Mouse (Mus musculus) erythroblast, adult 5-6 weeks (primary cell): ENCODE data around the gene Hecw2. TPM values are rescaled to one million over a fixed set of nuclear protein-coding genes. Genes with fewer than 3 reads are reported as not detected.

Experiments
- total RNA-seq, 2 experiments: library from RNA; stranded (forward) in 1 of 2; stranded (reverse) in 1 of 2; fragments of 150-400 nt in 1 of 2; fragments of 200-764, 138-1000 nt in 1 of 2; gene quantifications; 2 replicates each; pipeline versions ENCODE4 v1.2.3 to v1.2.4; 2015 to 2017; ENCODE audit warnings: low replicate concordance in 2 of 2

Gene Hecw2
- total RNA-seq, 2 experiments from 2014 or later = 0.09 TPM; not detected in 1

Other genes with a start within 250 kb of the Hecw2 start
- gene Ccdc150, start 55.5 kb upstream of the Hecw2 start, total RNA-seq (2015; ENCODE audit: low replicate concordance) = not detected in 2 replicates
- not detected in 2 replicates for gene Ccdc150, start 55.5 kb upstream of the Hecw2 start, total RNA-seq (2017; ENCODE audit: low replicate concordance)
- gene Gtf3c3, start 243.8 kb upstream of the Hecw2 start, total RNA-seq (2015; ENCODE audit: low replicate concordance) = 4.2 and 6.0 TPM in 2 replicates
- gene Gtf3c3, start 243.8 kb upstream of the Hecw2 start, total RNA-seq (2017; ENCODE audit: low replicate concordance) = 2.2 and 5.6 TPM in 2 replicates